Mouse (Mus musculus) heart, adult 2 months (tissue): ENCODE measurements around the gene Zfp784.

ENCODE experiments used
- CTCF ChIP-seq: fragments of 200-600 bp; IDR thresholded peaks from 2 replicates; pipeline ENCODE4 v1.8.1; 2022; ENCODE audit warnings: antibody characterized with exemption, mild to moderate bottlenecking, moderate library complexity
- EP300 ChIP-seq: fragments of 200-500 bp; IDR thresholded peaks from 2 replicates; pipeline ENCODE4 v1.6.1; 2011; ENCODE audit warnings: low read depth, low read length, control low read depth; ENCODE audit not compliant: insufficient read depth
- POLR2A ChIP-seq: fragments of 200-500 bp; IDR thresholded peaks from 2 replicates; pipeline ENCODE4 v1.6.1; 2011; ENCODE audit warnings: mild to moderate bottlenecking, low read depth, low read length, control low read depth; ENCODE audit not compliant: insufficient read depth

DNA sequence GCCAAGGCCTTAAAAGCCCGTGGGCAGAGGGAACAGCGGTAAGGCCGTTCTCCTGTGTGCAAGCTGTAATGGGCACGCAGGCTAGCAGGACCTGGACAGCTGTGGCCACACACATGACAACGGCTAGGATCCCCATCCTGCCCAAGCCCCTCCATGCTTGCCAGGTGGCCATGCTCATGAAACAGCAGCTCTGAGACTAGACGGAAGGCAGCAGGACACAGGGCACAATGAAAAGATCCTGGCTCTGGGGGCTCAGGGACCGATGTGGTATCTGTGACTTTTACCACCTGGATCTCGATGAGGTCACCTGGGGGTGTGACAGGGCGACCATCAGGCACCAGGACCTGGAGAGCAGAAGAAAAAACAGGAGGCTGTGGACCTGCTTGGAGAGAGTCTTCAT lies 2.1 kb downstream of the Zfp784 start:
- TF ChIP-seq POLR2A: no peak
- TF ChIP-seq CTCF: no peak
- no peak for TF ChIP-seq EP300
